Mouse (Mus musculus) cerebellum, adult 9-11 months (tissue): ENCODE results near the gene Tpx2.

Source experiments
- DNase-seq: peaks from one replicate; pipeline ENCODE4 v3.0.0; 2022

Gene Tpx2

DNA sequence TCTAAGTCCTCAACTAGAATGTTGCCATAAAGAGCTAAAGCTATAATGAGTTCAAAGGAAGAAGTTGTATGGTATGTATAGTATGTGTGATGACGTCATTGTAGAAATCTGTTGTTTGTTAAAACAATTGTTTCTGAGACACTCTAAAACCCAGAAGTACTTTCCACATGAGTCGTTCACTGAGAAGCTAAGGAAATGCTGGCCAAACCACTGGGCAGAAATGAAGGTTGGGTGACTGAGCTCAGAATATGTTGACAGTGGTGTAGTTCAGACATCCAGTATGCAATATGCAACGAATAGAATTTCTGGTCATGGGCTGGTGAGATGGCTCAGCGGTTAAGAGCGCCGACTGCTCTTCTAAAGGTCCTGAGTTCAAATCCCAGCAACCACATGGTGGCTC is 15.6 kb downstream of the Tpx2 start:
- DNase-seq = no peak

DNA sequence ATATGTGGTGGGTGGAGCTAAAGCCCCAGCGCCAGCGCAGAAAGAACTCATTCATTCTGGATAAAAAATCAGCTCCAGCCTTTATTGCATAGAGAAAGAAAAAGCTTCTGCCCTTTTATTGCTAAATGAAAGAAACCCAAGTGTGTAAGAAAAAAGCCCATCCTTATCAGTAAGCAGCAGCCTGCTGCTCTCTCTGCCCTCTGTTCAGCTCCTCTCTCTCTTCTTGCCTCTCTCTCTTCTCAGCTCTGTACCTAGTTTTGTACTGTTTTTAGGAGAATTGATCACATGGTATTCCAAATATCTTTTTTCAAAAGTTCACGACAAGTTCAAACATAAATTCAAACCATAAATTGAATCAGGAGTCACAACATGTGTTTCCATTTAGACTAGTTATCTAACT is 30.5 kb downstream of the Tpx2 start:
- DNase-seq = no peak

DNA sequence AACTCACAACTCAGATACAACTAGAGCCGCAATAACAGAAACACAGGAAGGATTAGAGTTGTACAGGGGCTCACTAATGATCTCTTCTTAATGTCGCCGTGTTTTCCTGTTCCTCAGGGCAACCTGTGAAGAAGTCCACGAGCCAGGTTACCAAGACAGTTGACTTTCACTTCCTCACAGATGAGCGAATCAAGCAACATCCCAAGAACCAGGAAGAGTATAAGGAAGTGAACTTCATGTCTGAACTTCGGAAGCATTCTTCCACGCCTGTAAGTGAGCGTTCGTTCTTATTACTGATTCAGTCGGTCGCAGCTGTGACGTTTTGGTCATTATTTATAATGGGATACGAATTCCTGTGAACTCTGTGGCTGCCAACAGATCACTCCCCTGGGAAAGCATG is 33.1 kb downstream of the Tpx2 start:
- no peak for DNase-seq

DNA sequence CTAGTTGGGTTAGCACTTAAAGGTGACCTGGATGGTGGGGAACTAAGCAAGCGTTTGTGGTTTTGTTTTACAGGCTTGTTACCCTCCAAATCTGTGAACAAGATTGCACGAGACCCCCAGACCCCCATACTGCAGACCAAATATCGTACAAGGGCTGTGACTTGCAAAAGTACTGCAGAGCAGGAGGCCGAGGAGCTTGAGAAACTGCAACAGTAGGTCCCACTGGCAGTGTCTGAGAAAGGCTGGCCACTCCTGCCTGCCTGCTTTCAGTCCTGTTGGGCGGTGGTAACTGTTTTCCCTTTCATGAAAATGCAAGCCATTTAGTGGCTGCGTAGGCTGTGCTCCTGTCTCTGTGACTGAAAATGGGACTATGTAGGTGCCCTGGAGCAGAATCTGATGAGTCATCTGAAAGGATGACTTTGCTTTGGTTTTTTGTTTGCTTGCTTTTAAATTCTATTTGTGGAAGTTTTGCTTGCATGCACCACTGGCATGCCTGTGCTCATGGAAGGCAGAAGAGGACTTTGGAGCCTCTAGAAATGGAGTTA is 36.4 kb downstream of the Tpx2 start:
- DNase-seq = no peak

DNA sequence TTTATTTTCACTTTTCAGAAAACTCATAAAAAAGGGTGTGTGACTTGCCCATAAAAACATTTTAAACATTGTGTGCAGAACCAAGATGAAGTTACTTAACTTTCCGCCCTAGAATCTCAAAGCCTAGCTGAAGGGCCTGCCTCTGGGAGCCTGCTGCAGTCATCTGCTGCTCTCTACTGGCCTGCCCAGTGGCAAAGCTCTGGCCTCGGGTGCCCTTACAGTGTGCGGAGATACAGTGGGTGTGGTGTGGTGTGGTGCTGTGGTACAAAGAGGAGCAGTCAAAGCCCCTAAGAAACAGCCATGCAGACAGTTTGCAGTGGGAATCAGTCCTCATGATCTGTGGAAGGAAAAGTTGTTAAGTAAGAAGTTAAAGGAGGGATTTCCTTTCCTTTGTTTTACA is 39.5 kb downstream of the Tpx2 start:
- no peak for DNase-seq

DNA sequence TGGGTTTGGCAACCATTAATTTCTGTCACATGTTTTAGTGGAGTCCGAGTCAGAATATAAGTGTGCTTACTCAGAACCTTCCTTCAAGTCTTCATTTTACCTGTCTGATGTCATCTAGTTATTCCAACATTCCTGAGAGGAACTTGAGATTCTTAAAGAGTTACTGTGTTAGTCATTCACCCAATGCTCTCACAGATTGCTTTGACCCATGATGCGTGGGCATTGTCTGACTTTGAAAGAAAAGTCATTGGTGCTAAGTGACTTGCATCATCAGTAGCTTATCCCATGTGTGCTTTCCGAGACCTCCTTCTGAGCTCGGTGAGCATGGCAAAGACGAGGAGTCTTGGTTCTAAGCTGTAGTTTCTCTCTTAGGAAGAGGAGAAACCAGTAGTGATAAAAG is 41.0 kb downstream of the Tpx2 start:
- no peak for DNase-seq

DNA sequence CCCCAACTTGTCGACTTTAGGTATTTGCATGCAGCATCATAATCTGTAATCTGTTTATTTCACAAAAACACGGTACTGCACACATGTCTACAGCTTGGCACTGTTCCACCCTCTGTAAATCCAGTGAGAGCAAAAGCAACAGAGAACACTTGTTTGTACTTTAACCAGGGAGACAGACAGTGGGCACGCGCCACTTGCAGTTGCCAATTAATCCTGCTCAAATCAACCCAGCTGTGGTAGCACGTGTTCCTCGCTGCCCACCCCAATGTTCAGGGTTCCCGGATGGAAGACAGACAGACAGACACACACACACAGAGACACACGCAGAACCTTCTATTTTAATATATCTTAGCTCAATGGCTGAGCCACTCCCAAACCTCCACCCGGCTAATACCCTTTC is 48.1 kb downstream of the Tpx2 start:
- no peak for DNase-seq

DNA sequence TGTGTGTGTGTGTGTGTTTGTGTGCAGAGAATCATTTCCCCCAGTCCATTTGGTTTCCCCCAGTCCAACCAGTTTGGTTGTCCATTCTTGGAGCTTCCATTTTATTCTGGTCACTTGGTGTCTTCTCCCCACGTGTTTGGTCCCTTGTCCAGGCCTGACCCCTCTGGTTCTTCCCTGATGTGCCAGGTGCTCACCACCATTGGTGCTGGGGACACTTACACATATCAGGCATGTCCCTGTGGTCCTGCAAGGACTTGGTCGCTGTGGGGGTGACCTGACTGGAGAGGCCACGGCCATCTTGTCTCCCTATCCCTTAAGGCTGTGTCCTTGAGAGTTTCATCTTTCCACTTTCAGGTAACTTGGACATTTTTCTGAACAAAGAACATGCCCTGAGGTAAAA is 49.2 kb downstream of the Tpx2 start:
- no peak for DNase-seq

DNA sequence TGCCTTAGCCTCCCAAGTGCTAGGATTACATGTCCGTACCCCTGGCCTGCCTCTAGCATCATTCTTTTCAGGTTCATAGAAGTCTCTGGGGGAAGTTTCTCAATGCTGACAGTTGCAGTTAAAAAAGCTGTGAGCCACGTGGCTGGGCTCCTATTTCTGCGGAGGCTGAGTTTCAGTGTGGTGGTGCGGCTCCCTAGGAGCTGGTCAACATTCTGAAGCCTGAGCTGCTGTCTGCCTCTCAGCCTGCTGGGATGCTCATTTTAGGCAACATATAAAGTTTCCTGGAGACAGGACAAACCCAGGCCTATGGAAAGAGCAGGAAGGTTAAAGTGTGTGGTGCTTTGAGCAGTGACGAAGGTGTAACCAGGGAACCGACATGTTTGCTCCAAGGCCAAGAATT is 51.2 kb downstream of the Tpx2 start:
- DNase-seq = no peak

DNA sequence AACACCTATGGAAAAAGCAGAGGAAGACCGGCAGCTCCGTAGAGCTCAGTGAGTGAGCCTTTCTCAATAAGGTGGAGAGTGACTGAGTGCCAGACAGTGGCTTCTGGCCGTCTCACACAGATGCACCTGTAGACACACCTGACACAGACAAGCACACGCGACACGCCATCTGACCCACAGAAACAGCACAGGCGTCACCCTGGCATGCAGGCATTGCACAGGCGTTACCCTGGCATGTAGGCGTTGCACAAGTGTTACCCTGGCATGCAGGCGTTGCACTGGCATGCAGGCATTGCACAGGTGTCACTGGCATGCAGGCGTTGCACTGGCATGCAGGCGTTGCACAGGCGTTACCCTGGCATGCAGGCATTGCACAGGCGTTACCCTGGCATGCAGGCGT is 53.5 kb downstream of the Tpx2 start:
- DNase-seq = no peak

DNA sequence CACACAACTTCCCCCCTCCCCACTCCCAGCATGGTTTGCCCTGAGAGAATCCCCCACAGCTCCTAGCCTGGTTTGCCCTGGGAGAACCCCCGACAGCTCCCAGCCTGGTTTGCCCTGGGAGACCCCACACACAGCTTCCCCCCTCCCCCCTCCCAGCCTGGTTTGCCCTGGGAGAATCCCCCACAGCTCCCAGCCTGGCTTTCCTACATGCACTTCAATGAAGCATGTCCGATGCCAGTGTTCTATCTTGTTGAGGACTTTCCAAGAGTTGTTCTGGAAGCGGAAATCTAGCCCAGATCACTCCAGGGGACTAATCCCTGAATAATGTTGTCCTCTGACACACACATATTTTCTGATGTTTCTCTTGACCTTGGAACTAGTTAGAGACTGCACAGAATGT is 54.9 kb downstream of the Tpx2 start:
- peak; percentile 16 for DNase-seq

DNA sequence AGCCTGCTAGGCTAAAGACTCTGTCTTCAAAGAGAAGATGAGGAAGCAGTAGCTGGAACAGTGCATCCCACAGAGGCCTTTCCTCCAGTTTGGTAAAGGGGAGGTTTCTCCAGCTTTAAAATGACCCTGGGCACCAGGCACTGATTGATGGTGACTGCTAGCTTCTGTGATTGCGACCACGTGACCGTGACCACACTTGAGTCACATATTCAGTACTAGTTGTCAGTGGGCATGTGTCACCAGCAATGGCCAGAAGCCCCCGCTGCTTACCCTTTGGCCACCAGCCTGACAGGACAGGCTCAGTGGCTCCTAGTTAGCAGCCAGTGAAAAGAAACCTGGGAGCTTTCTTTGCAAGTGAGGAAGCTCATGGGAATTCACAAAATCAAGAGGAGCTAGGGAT is 55.8 kb downstream of the Tpx2 start:
- no peak for DNase-seq

DNA sequence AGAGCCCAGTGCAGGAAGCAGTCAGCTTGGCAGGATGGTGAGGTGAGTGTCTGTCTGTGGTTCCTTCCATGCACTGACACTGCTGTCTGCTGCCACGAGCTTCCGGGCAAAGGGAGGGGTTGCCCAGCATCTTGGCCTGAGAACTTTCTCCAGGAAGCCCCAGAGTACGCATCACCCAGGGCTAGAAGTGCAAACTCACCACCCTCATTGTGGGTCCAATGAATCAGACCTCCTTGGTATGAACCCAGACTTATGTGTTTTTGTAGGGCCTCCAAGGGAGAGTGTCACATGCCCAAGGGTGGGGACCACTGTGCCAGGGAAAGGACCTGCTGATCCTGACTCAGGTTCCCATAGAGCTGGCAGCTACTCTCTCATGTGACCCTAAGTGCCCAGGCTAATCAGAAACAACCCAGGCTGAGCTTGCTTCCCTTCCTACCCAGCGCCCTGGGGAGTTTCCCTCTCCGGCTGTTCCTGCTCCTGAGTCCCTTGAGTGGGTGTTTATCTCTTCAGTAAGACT is 56.4 kb downstream of the Tpx2 start:
- DNase-seq = peak; percentile 2

DNA sequence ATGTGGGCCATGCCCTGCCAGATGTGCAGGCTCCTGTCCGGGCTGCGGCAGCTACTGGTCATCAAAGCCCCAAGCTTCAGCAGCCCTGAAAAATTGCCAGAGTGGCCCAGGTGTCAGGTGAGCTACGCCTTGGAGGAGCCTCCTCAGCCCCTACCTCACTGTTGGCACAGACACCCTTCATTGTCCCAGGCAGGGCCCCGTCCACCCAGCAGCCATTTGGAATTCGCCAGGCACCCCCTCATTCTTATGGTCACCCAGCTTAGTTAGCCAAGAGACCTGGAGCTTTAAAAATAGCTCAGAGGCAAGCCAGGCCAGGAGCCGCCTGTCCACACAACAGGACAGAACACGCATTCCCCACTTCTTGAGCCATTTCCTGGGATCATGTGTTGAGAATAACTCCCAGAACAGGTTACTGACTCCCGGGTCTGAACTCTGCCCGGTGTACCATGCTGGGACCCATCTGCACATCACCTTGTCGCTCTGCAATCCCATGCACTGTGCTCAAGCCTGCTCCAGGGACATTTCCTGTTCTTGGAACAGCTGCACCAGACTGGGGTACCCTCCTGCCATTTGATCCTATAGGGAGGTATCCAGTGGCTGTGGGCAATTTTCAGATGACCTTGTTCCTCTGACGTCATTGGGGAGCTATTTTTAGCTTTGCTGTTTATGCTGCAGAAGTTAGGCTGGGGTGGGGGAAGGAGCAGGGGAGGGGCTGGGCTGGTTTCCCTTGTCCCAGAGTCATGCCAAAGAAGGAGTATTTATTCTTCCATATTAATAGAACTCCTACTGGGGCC is 57.5 kb downstream of the Tpx2 start:
- peak; percentile 7 for DNase-seq

DNA sequence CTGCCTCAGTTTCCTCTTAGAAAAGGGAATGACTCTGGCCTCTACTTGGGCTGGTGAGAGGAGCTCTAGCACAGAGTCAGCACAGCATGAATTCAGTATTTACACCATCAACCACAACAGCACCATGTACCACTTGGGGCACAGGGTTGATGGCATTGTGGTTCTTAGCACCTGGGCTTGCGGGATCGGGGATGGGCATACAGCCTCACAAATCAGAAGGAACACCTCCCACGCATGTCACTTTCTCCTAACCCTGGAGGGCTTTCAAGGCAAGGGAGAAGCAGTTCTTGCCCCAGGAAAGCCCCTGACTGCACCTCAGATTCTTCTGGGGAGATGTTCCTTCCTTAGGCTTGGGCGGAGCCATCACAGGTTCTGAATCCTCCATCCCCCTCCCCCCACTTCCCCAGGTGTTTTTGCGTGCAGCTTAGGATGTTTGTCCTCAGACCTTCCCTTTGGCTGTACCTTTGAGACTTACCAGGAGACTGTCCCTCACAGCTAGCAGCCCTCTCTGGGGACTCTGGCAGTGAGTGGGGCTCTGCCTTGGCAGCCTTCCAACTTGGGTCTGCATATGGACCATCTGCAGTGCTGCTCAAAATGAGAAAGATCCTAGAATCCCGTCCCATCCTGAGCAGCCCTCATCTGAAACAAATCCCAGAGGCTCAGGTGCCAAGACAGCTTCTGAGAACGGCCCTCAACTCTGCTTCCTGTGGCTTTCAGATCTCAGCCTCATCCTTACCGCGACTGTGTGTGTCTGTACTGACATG is 58.7 kb downstream of the Tpx2 start:
- DNase-seq = peak; percentile 7

DNA sequence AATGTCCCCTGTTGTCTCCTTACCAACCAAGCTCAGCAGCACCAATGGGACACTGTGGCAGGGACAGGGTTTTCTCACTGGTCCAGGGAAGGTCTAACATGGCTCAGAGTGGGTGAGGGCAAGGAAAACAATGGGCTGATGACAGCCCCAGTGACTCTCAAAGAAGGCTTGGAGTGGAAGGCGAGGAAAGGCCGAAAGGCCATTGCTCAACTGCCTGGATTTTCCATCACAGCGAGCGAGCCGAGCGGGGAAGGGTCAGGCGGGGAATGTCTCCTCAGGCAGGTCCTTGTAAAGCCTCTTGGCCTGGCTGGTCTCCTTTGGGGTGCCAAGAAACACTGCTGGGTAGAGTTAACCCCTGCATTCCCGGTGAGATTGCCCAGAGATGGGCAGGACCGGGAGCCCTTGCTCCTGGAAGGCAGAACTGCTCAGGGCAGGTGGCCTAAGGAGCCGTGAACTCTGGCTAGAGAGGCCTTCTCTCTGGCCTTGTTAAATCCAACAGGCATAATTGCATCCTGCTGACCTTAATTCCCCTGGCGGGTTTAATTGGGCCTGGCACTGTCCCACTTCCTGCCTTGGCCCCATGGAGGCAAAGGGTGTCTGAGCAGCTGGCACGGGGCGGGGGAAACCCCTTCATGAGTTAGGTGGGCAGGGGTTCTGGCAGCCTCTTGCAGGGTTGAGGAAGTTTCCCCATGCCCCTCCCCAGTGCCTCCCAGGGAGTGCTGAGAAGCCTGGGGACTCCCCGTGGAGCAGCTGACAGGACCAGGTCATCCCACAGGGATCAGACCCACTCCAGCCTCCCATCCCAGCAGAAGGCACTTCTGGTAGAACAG is 59.6 kb downstream of the Tpx2 start:
- peak; percentile 21 for DNase-seq

DNA sequence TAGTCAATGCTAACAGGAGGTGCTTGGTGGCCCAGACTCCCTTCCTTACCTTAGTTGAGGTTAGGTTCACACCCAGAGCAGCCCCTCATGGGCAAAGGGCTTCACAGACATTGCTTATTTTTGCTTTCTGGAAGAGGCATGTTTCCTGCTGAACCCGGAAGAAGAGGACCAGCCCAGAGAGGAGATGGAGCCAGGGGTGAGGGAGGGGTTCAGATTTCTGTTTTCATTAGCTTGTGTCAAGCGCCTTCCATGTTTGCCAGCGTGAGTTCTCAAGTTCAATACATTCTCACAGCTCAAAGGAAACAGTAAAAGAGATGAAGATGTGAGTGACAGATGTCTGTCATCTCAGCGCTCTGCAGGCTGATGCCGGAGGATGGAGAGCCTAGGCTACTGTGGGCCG is 62.1 kb downstream of the Tpx2 start:
- DNase-seq = peak; percentile 2

DNA sequence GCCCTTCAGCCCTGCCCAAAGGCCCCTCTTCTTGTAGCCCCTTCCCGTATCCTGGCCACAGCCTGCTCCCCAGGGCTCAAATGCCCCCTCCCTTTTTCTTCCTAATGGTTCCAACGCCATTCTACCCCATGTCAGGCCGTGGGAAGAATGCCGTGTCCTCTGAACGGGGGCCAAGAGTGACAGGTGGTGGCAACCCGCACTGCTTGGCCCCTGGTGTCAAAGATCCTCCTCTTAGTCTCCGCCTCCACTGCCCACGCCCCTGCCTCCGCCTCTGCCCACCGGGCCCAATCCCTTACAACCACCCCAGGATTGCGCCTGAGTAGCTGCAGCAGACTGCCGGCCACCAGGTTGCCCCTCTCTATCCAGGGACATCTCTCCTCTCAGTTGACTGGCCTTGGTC is 63.3 kb downstream of the Tpx2 start, which contains the start of gene Mylk2:
Mylk2 (plus strand) TSS at position 322 of the 400 bp plus-strand sequence.
- DNase-seq = peak; percentile 28

DNA sequence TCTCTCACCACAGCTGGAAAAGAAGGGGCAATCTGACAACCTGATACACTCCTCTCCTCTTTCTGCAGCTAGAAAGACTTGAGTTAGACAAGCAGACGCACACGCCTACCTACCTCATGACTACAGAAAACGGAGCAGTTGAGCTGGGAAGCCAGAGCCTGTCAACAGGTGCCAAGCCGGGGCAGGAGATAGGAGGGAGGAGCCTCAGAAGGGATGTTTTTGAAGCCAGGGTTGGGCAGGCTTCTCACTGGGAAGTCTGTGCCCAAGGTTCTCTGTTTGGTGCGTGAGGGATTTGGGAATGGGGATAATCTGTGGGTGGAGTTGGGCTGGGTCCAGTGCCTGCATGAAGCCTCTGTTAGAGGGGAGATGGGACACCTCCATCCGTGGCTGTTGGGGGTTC is 63.7 kb downstream of the Tpx2 start:
- peak; percentile 11 for DNase-seq

DNA sequence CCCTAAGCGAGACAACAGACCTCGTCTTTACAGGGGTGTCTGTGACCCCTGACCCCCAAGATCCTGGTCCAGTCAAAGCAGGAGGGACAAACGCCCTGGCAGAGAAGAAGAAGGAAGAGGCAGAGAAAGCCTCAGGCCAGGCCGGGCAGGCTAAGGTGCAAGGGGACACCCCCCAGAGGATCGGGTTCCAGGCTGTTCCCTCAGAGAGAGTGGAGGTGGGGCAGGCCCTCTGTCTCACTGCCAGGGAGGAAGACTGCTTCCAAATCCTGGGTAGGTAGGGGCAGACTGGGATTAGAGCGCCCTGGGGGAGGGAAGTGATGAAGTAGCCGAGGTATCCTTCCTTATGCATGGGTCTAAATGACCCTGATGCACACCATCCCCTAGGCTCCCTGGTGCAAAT is 65.7 kb downstream of the Tpx2 start:
- no peak for DNase-seq

DNA sequence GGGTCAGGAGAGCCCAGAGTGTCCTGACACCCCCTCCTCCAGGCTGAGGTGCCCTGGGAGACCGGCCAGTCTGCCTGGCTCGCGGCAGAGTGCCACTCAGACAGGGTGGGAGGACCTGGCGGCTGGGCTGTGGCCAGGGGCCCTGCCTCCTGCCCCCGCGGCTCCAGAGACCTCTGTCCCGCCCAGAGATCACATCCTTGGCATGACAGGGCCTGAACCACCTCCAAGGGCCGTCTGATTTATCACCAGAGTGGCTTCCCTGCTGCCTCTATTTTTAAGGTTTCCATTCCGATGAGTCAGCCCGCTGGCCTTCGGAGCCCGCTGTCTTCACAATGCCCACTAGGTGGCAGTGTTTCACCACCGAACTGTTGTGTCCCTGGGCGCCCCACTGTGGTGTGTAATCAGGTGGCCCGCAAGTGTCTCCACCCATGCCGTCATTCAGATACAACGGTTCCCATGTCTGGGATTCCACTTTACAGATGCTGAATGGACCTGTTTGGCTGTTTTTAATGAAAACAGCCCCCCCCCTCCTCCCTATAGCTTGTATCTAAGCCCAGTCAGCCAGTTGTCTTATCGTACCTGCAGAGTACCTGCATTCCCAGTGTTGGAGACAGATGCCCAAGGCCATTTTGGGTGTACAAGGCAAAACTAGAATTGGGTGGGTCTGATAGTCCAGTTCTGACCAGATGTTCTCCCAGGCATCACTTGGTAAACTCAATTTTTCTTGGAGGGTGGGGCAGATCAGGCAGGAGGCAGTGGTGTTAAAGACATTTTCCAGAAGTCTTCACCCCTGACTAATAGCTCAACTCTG is 66.8 kb downstream of the Tpx2 start:
- DNase-seq = peak; percentile 85

DNA sequence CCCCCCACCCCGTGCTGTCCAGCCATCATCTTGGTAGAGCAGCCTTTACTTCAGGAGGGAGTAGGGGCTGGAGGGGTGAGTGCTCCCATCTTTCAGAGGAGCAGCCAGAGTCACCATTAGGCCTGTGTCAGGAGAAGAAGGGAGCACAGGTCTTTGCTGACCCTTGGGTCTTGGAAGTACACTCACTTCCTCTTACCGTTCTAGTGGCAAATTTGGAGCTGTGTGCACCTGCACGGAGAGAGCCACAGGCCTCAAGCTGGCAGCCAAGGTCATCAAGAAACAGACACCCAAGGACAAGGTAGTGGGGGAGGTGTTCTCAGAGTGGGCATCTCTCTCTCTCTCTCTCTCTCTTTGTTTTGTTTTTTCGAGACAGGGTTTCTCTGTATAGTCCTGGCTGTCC is 67.7 kb downstream of the Tpx2 start:
- DNase-seq = no peak
